Mouse (Mus musculus) c-Kit-positive CD71-positive TER-119-negative erythroid progenitor cells, embryonic 14.5 days (primary cell): ENCODE results near the gene Kctd13.

Experiments
- DNase-seq: peaks from one replicate; pipeline ENCODE4 v3.0.0-alpha.2; 2013; ENCODE audit warnings: low read depth

The Kctd13 gene

GRCm38 (mm10) chr7:126982054-126982453 is 53.4 kb downstream of the Kctd13 start:
- DNase-seq, result no peak

- no peak for DNase-seq
Measured at GRCm38 (mm10) chr7:126983113-126983512, 54.4 kb downstream of the Kctd13 start.

GRCm38 (mm10) chr7:126984667-126985444 is 56.2 kb downstream of the Kctd13 start:
- no peak for DNase-seq

- no peak for DNase-seq
Measured at GRCm38 (mm10) chr7:126986319-126986718, 57.6 kb downstream of the Kctd13 start.

DNA sequence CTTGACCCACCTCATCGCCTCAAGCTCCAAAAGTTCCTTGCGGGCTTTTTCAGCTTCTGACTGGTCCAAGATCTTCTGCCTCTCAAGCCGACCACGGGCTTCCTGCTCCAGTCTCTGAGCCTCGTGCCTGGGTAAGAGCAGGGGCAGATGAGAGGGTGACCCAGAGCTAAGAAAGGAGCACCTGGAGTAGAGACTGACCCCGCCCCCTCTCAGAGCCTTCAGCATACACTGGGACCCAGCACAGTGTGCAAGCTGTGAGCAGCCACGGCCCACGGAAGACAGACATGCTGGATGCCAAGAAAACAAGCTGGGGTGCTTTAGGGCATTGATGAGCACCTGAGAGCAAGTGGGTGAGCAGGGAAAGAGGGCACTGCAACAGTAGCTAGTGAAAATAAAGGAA is 60.1 kb downstream of the Kctd13 start:
- no peak for DNase-seq
